Mouse (Mus musculus): ENCODE measurements around the gene Mertk. TPM values are rescaled to one million over a fixed set of nuclear protein-coding genes. Genes with fewer than 3 reads are reported as not detected.

Mertk gene
- polyA plus RNA-seq, 2 experiments: 11.1 to 14.9 TPM

- TF ChIP-seq POLR2A (IDR thresholded peaks at IDR 0.05; ENCODE audit: borderline replicate concordance, extremely low read depth, insufficient read depth, insufficient read length): no peak
- H3K27ac ChIP-seq (replicated peaks; ENCODE audit: low read depth, low read length): no peak overlapping the region
- H3K27me3 ChIP-seq (ENCODE audit: control insufficient read depth, insufficient read depth, low read length): no peaks in the 10 kb centered on the region
- H3K4me1 ChIP-seq (ENCODE audit: control insufficient read depth, insufficient read depth, low read length): no peaks in the 10 kb centered on the region
- 92% methylated on average over 4 of the region's 4 CpGs for WGBS
- no peaks in the 10 kb centered on the region for H3K9me3 ChIP-seq (ENCODE audit: control insufficient read depth, low read length)
- no peak overlapping the region for H3K4me3 ChIP-seq (replicated peaks; ENCODE audit: low read length)
- no peak for DNase-seq (ENCODE audit: low spot score)
- H3K36me3 ChIP-seq (ENCODE audit: control insufficient read depth, insufficient read depth, low read length): peaks cover 42% of the 10 kb centered on the region
- H3K9ac ChIP-seq (ENCODE audit: low read depth, low read length, severe bottlenecking): no peak overlapping the region
- no peak for ATAC-seq (ENCODE audit: low FRiP score, low read depth)
- H3K4me2 ChIP-seq (replicated peaks; ENCODE audit: low read depth, low read length, severe bottlenecking): no peak overlapping the region
These were observed 104.7 kb downstream of the Mertk start for GRCm38 (mm10) chr2:128803441-128803840.

- ATAC-seq (ENCODE audit: low FRiP score, low read depth) (no peak), DNase-seq (ENCODE audit: low spot score) (no peak)
- no peaks in the 10 kb centered on the region for H3K27me3 ChIP-seq (ENCODE audit: control insufficient read depth, insufficient read depth, low read length)
- WGBS: 73% methylated on average over 4 of the region's 4 CpGs
- H3K36me3 ChIP-seq (ENCODE audit: control insufficient read depth, insufficient read depth, low read length): peaks cover 27% of the 10 kb centered on the region
- H3K4me2 ChIP-seq (replicated peaks; ENCODE audit: low read depth, low read length, severe bottlenecking): no peak overlapping the region
- H3K4me1 ChIP-seq (ENCODE audit: control insufficient read depth, insufficient read depth, low read length): no peaks in the 10 kb centered on the region
- TF ChIP-seq POLR2A (IDR thresholded peaks at IDR 0.05; ENCODE audit: borderline replicate concordance, extremely low read depth, insufficient read depth, insufficient read length): no peak
- no peak overlapping the region for H3K4me3 ChIP-seq (replicated peaks; ENCODE audit: low read length)
- no peak overlapping the region for H3K9ac ChIP-seq (ENCODE audit: low read depth, low read length, severe bottlenecking)
- no peaks in the 10 kb centered on the region for H3K9me3 ChIP-seq (ENCODE audit: control insufficient read depth, low read length)
- H3K27ac ChIP-seq (replicated peaks; ENCODE audit: low read depth, low read length): no peak overlapping the region
These were observed 106.6 kb downstream of the Mertk start for GRCm38 (mm10) chr2:128805341-128805740.

- no peak overlapping the region for H3K27ac ChIP-seq (replicated peaks; ENCODE audit: low read depth, low read length)
- H3K4me2 ChIP-seq (replicated peaks; ENCODE audit: low read depth, low read length, severe bottlenecking): no peak overlapping the region
- H3K9me3 ChIP-seq (ENCODE audit: control insufficient read depth, low read length): no peaks in the 10 kb centered on the region
- TF ChIP-seq POLR2A (IDR thresholded peaks at IDR 0.05; ENCODE audit: borderline replicate concordance, extremely low read depth, insufficient read depth, insufficient read length): no peak
- no peaks in the 10 kb centered on the region for H3K27me3 ChIP-seq (ENCODE audit: control insufficient read depth, insufficient read depth, low read length)
- DNase-seq (ENCODE audit: low spot score) (peak; percentile 14), ATAC-seq (ENCODE audit: low FRiP score, low read depth) (no peak)
- H3K4me1 ChIP-seq (ENCODE audit: control insufficient read depth, insufficient read depth, low read length): no peaks in the 10 kb centered on the region
- 73% methylated on average over 8 of the region's 8 CpGs for WGBS
- H3K9ac ChIP-seq (ENCODE audit: low read depth, low read length, severe bottlenecking): no peak overlapping the region
- no peak overlapping the region for H3K4me3 ChIP-seq (replicated peaks; ENCODE audit: low read length)
- peaks cover 15% of the 10 kb centered on the region for H3K36me3 ChIP-seq (ENCODE audit: control insufficient read depth, insufficient read depth, low read length)
These were observed 107.8 kb downstream of the Mertk start for GRCm38 (mm10) chr2:128806561-128806960.

- no peaks in the 10 kb centered on the region for H3K4me1 ChIP-seq (ENCODE audit: control insufficient read depth, insufficient read depth, low read length)
- H3K4me2 ChIP-seq (replicated peaks; ENCODE audit: low read depth, low read length, severe bottlenecking): no peak overlapping the region
- WGBS: 33% methylated on average over 2 of the region's 2 CpGs
- no peak overlapping the region for H3K27ac ChIP-seq (replicated peaks; ENCODE audit: low read depth, low read length)
- no peak overlapping the region for H3K4me3 ChIP-seq (replicated peaks; ENCODE audit: low read length)
- no peak for TF ChIP-seq POLR2A (IDR thresholded peaks at IDR 0.05; ENCODE audit: borderline replicate concordance, extremely low read depth, insufficient read depth, insufficient read length)
- no peaks in the 10 kb centered on the region for H3K9me3 ChIP-seq (ENCODE audit: control insufficient read depth, low read length)
- DNase-seq (ENCODE audit: low spot score) (no peak), ATAC-seq (ENCODE audit: low FRiP score, low read depth) (no peak)
- no peak overlapping the region for H3K9ac ChIP-seq (ENCODE audit: low read depth, low read length, severe bottlenecking)
- no peaks in the 10 kb centered on the region for H3K36me3 ChIP-seq (ENCODE audit: control insufficient read depth, insufficient read depth, low read length)
- no peaks in the 10 kb centered on the region for H3K27me3 ChIP-seq (ENCODE audit: control insufficient read depth, insufficient read depth, low read length)
These were observed 114.0 kb downstream of the Mertk start for GRCm38 (mm10) chr2:128812761-128813160.

- TF ChIP-seq POLR2A (IDR thresholded peaks at IDR 0.05; ENCODE audit: borderline replicate concordance, extremely low read depth, insufficient read depth, insufficient read length): no peak
- H3K27ac ChIP-seq (replicated peaks; ENCODE audit: low read depth, low read length): no peak overlapping the region
- no peak overlapping the region for H3K9ac ChIP-seq (ENCODE audit: low read depth, low read length, severe bottlenecking)
- H3K36me3 ChIP-seq (ENCODE audit: control insufficient read depth, insufficient read depth, low read length): no peaks in the 10 kb centered on the region
- H3K27me3 ChIP-seq (ENCODE audit: control insufficient read depth, insufficient read depth, low read length): no peaks in the 10 kb centered on the region
- 68% methylated on average over 1 of the region's 1 CpGs for WGBS
- H3K4me3 ChIP-seq (replicated peaks; ENCODE audit: low read length): no peak overlapping the region
- H3K9me3 ChIP-seq (ENCODE audit: control insufficient read depth, low read length): no peaks in the 10 kb centered on the region
- H3K4me2 ChIP-seq (replicated peaks; ENCODE audit: low read depth, low read length, severe bottlenecking): no peak overlapping the region
- ATAC-seq (ENCODE audit: low FRiP score, low read depth) (no peak), DNase-seq (ENCODE audit: low spot score) (no peak)
- peaks cover 8% of the 10 kb centered on the region; the same call in 1 of the 2 replicates for H3K4me1 ChIP-seq (ENCODE audit: control insufficient read depth, insufficient read depth, low read length)
These were observed 117.6 kb downstream of the Mertk start for GRCm38 (mm10) chr2:128816311-128816710.

GRCm38 (mm10) chr2:128816916-128817315 lies 118.2 kb downstream of the Mertk start:
- H3K4me2 ChIP-seq (replicated peaks; ENCODE audit: low read depth, low read length, severe bottlenecking): peak overlapping the region; percentile 55
- no peak overlapping the region for H3K9ac ChIP-seq (ENCODE audit: low read depth, low read length, severe bottlenecking)
- no peak for DNase-seq (ENCODE audit: low spot score)
- ATAC-seq (ENCODE audit: low FRiP score, low read depth): no peak
- 0 out of 2 replicates have a peak overlapping the region, but pooled peaks have one; percentile 33 for H3K27ac ChIP-seq (replicated peaks; ENCODE audit: low read depth, low read length)
- H3K4me1 ChIP-seq (ENCODE audit: control insufficient read depth, insufficient read depth, low read length): peaks cover 10% of the 10 kb centered on the region; the same call in 1 of the 2 replicates
- H3K27me3 ChIP-seq (ENCODE audit: control insufficient read depth, insufficient read depth, low read length): no peaks in the 10 kb centered on the region
- 31% methylated on average over 6 of the region's 6 CpGs for WGBS
- TF ChIP-seq POLR2A (IDR thresholded peaks at IDR 0.05; ENCODE audit: borderline replicate concordance, extremely low read depth, insufficient read depth, insufficient read length): no peak
- no peaks in the 10 kb centered on the region for H3K9me3 ChIP-seq (ENCODE audit: control insufficient read depth, low read length)
- no peaks in the 10 kb centered on the region for H3K36me3 ChIP-seq (ENCODE audit: control insufficient read depth, insufficient read depth, low read length)
- peak overlapping the region; percentile 22 for H3K4me3 ChIP-seq (replicated peaks; ENCODE audit: low read length)

Measured in limb, embryonic 14.5 days (tissue).